Mouse (Mus musculus) spleen, postnatal 4 days (tissue): ENCODE measurements around the gene Tle3.

Experiments used
- DNase-seq, 2 experiments: peaks; one replicate each; pipeline ENCODE4 v3.0.0; 2022; ENCODE audit warnings: low spot score in 2 of 2

The Tle3 gene

DNA sequence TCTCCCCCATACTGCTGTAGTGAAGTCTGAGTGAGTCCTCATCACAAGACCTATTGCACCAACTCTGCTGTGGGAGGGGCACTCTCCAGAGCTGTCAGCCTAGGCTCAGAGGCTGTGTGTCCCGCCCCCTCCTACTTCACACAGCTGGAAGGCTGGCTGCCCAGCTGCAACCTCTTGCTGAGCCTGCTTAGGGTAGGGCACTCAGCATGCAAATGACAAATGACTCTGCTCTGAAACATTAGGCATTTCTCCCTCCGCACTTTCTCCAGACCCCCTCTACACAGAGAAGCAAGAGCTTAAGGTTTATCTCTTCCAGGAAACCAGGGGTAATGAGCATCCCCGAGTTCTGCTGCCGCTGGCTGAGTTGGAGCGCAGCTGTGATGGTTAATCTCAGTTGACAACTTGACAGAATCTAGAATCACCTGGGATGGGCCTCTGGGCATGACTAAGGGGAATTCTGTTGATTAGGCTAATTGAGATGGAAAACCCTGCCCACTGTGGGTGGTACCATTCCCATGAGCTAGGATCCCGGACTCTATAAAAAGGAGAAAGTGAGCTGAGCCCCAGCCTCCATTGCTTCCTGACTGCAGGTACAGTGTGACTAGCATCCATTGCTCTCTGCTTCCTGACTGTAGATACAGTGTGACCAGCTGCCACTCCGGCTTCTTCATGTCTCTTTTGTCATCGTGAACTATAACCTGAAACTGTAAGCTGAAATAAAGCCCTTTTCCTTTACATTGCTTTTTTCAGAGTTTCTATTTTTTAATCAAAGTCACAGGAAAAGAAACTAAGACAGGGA is 63.2 kb downstream of the Tle3 start:
- DNase-seq: peak in 1 of 2 experiments; percentile 60

DNA sequence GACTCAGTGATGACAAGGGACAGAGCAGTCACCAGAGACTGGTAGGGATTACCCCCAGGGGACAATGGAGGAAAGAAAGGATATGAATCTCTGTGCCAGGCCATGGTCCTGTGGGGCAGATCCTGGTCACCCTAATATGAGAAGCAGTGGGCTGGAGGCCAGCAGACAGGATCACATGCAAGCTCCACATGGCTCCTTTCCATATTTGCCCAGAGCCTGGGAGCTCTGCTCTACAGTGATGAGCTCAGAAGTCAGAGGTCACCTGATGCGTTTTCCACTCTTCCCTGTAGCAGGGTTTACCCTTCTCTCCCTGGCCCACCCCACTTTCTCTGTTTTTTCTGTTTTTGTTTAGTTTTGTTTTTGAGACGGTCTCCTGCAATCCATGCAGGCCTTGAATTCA is 63.9 kb downstream of the Tle3 start:
- no peak for DNase-seq

DNA sequence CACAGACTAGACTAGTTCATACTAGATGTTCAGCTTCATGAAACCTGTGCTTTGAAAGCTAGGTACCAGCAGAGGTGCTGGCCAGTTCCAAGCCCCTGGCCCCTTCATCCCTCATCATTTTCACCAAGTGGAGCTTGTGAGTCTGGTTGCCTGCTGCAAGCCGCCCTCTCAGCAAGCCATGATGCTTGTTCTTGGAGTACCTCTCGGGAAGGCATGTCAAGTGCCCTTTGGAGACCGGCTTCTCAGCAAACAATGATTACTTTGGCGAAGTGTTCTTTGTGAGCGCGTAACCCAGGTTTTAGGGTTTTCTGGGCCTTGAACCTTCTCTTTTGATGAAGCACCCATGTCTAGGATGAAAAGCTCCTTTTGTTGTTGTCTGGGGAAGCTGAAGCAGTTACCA is 64.6 kb downstream of the Tle3 start:
- no peak for DNase-seq

DNA sequence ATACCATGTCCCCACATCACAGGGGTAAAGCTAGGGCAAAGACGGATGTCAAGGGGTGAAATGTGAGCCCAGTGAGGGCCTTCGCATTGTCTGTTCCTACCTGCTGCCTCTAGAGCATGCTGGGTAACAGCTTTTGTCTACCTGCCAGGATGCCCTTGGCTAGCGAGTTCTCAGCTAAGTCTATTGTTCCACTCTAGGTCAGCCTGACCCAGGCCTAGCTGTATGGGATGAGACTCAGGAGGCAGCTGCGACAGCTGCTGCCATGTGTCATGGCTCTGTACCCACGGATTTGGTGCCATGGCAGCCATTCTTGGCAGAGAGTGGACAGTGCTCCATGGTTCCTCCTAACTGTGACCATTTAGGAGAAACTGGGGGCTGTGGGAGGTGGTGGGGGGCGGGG is 66.9 kb downstream of the Tle3 start:
- DNase-seq: no peak

DNA sequence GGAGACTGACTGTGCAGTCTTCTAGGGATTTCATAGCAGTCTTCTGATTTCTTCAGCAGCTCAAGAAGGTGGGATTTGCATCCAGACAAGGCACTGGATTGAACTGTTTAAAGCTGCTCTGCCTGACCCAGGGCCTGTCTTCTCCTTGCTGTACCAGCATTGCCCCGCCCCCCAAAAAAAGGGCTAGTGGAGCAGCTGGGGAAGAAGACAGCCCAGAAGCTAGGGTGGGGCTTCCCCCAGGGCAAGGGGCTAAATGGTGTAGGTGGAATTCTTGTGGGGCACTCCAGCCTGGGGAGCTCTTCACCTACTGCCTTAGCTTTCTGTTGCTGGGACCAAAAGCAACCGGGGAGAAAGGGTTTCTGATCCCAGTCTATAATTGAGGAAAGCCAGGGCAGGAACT is 67.8 kb downstream of the Tle3 start:
- DNase-seq: no peak

DNA sequence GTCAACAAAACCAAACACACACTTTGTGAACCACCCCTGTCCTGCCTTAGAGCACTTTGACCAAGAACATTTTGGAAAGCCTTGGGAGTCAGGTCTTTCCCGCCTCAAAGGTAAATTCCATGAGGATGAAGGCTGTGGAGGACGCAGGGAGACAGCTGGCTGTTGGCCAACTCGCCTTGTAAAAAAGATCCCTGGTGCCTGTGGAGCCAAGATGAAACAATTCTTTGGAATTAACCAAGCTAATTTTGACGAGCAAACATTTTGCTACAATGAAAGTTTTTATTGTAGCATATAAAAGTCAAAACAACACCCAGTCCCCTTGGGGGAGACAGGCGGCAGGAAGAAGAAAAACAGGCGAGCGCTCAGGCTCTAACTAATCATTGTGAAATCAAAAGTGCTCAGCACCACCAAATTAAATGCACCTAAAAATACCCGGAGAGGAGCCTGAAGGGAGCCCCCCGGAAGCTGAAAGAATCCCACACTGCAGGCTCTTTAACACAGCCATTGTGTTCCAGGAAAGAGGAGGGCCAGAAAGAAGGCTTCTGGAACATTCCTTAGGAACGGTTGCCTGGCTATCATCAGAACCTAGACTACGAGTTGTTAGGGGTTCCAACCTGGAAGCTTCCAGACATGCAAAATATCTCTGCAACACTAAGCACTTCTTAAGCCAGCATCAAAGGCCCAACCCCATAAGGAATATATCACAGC is 69.2 kb downstream of the Tle3 start:
- no peak for DNase-seq

DNA sequence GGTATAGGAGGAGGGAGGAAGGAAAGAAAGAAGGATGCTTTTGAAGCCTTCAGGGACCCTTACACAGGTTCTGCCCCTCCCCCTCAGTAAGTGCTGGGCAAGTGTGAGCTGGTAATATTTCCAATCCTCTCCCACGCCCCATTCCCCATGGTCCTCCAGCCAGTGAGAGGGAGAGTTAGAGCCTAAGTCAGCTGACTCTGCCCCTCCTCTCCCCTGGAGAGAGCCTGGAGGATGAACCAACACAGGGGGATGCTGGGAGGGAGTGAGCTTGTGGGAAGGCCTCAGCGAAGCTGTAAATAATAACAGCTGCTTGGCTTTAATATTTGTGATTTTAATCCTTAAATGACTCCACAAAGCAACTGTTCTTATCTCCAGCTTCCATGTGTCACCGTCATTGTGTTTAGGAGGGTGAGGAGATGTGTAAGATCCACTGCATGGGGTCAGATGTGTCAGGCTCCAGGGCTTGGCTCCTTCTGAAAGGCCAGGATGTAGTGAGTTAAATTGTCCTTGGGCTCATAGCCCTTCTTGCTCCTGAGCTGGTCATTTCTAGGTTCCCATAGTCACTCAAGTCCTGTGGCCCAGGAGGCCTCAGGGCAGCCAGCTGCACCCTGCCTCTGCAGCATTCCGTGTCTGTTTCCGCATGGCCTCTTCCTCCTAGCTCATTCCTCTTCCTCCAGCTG is 70.9 kb downstream of the Tle3 start:
- no peak for DNase-seq

DNA sequence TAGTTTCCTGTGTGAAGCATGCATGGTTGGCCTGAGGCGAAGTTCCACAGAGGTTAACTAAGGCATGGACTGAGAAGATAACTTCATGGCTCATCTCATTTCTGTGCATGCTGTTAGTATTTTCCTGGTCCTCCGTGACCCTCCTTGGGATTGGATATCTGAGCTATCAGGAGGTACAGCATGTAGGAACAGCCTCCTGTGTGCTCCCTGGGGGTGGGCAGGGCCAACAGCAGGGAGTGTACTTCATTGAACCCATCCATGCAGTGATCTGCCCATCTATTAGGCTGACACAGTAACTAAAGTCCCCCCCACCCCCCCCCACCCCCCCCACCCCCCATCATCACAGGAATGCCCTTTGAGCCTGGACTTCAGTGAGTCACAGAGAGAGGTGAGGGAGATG is 73.0 kb downstream of the Tle3 start:
- no peak for DNase-seq

DNA sequence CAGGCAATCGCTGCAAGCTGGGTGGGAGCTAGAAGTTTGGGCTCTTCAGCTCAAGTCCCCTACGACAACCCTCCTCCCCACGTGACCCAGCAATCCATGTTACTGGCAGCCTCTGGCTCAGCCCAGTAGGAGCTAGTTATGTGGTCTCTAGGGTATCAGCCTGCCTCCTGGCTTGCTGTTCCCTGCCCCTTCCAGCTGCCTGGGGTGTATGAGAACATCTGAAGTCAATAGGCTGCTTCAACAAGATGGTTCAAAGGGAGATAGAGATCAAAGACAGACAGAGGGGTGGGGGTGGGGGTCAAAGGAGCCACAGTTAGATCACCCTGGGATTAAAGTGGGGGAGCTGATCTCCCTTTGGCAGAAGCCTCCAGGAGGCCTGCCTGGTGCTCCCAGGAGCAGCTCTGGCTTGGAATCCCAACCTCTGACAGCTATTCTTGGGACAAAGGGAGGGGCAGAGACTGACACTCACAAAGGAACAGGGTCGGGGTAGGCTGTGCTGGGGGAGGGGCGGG is 73.6 kb downstream of the Tle3 start:
- no peak for DNase-seq

DNA sequence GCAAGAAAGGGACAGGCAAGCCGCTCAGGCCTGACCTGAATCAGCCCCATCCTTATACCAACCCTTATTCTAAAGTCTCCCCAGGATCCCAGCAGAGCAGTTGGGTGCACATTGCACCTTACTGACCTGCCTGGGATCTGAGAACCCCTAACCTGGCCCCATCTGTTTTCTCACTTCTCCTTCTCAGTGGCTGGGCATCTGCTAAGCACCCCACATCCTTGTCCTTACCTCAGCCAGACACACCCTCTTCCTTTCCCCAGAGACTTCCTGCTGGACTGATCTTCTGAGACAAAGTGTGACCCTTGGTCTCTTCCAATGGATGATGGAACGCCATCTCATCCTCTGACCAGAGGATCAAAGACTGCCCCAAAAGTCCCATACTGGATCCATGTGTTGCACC is 74.8 kb downstream of the Tle3 start:
- peak in 1 of 2 experiments; percentile 28 for DNase-seq

DNA sequence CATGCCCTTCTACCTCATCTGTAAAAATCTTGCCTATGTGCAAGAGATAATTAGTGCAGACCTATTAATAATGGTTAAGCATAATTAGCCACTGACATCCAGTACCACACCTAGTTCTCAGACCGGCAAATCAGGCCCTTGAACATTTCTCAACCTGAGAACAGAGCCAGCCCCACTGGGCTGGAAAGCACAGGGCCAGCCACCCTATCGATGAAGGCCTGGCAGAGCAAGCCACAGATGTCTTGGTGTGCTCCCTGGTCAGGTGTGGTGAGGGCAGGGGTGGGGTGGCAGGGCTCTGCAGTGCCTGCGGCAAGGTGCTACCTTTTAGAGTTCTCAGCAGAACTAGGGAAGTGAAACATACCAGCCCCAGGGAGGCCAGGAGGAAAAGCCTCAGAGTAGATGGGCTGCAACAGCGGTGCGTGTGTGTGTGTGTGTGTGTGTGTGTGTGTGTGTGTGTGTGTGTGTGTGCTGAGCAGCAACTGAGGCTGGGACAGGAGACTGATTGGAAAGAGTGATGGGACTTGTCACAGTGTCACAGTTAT is 77.3 kb downstream of the Tle3 start:
- peak in 1 of 2 experiments; percentile 56 for DNase-seq

DNA sequence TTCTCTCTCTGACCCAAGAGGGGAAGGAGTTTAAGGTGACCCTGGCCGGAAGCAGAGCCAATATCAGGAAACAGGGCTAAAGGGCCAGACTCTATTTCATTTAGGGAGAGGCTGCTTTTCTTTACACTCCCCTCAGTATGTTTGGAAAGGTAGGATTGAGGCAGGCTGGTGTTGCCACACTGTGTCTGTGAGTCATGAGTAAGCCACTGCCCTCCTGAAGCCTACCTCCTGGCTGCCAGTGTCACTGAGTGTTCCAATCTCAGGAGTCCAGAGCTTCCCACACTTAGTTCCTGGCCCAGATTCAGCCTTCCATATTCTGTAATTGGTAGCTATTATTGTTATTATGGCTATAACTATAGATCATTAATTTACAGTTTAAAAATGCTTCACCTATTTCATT is 79.9 kb downstream of the Tle3 start:
- no peak for DNase-seq

DNA sequence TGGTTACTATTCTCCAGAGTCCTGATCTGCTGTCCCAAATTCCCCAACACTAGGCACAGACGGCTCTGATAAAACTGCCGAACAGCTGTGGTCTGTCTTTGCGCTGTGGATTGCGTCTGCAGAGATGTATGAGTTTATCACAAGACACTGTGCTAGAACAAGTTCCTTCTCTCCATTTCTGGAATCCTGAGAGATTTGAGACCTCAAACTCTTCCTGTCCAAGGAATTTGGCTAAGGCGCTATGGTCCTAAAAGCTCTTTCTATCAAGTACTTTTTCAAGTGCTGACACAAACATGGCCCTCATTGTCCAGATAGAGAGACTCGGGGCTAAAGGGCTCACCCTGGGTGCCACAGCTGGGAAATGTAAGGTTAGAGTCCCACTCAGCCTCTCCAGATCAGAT is 83.7 kb downstream of the Tle3 start:
- DNase-seq: no peak

DNA sequence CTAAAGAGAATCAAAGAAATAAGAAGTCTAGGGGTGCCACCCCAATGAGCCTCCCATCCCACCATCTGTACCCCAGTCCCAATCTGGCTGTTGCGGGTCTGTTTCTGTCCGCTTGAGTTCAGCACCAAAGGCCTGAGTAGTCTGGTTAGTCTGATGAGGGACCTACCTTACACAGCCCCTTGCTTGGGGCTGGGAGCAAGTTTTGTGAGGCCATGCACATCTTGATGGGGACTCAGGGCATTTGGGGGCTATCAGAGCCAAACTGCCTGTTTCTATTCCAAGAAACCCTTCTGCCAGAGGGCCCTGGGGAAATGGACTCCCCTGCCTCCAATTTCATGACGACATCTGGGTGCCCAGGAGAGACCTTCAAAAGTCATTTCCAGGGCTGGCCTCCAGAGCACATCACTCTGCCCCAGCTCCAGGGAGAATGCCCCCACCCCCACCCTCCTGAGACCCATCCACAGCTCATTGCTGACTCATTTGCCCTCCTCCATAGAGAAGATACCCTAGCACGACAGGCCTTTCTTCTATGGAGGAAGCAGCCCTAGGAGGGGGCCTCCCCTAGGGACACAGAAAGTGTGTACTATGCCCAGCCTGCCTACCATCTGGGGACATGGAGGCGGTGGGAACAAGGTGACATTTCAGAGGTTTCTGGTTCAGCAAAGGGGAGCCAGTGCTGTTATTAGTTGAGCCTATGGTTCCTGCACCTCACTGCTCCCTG is 84.4 kb downstream of the Tle3 start:
- no peak for DNase-seq

DNA sequence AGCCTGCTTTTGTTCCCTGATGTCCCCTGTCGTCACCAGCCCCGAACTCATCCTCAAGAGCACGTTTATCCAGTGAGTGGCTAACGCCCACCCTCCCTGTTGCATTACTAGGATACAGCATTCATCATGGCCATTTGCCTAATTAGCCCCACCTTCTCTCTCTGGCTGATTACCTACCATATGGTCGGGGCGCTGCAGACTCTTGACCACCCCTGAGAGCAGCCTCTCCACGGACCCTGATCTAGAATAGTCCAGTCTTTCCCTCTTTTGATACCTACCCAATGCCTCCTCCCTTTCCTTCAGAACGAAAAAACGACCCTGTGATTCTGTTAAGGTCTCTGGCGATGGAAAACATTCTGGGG is 85.0 kb downstream of the Tle3 start:
- no peak for DNase-seq

DNA sequence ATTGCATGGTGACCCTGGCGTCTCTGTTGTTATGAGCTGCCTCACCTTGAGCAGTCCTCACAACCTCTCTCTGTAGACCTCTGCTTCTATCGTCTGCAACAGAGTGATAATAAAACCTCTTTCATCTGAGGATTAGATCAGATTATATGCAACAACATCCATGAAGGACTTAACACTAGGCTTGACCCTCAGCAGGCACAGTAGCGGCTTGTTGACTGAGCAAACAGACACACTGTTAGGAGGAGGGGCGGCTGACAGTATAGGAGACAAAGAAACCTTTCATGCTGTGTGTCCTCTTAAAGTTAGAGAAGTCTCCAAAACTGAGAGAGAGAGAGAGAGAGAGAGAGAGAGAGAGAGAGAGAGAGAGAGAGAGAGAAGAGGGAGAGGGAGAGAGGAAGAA is 89.7 kb downstream of the Tle3 start:
- DNase-seq: no peak

DNA sequence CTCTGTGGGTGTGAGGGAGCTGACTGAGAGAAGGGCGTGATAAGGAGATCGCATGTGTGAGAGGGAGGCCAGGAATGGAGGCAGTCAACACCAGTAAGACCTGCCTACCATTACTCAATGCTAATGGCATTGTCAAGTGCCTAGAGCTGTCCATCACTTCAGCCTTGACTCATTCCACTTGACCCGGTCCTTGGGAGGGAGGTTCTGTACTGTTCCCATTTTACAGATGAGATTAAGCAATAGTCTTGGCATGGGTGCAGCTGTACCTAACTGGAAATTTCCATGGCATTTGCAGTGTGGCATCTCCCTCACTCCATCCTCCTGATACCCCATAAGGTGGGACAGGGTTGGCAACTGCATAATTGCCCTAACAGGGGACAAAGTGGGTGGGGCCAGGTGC is 95.3 kb downstream of the Tle3 start:
- DNase-seq: no peak
